Mouse (Mus musculus) retina, adult 2 months (tissue): ENCODE results near the gene Colgalt1.
A peak's percentile ranks its signal among the peaks of the same experiment; 100 is the strongest.

ENCODE experiments used
- DNase-seq: peaks from one replicate; pipeline ENCODE4 v3.0.0-alpha.2; 2012; ENCODE audit warnings: low read depth, low spot score

Gene Colgalt1

GRCm38 (mm10) chr8:71627265-71628099 is 16.7 kb downstream of the Colgalt1 start:
- no peak for DNase-seq

GRCm38 (mm10) chr8:71628396-71629095 is 17.7 kb downstream of the Colgalt1 start:
- DNase-seq, result no peak

DNA sequence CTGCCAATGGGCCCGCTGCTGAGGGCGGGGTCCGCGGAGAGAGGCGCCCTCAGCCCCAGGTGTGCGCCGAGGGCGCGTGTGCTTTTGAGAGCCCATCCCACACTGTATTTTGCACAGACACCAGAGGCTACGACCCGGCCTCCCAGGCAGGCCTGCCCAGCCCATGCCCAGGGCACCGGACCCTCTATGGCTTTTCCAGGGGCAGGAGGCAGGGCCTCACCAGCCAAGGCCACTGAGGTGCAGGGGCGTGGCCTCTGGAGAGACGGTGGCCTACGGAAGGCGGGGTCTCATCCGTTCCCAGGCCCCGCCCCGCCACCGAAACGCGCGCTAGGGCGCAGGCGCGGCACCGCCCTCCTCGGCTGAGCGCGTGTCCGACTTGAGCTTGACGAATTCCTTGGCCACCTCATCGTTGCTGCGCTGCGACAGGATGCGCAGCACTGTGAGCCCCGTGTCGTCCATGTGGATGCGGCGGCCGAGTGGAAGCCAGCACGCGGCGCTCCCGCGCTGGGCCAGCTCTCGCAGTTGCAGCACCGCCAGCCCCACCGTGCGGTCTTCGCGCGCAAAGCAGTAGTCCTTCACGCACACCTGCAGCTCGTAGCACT is 18.4 kb downstream of the Colgalt1 start:
- DNase-seq, result peak; percentile 73

DNA sequence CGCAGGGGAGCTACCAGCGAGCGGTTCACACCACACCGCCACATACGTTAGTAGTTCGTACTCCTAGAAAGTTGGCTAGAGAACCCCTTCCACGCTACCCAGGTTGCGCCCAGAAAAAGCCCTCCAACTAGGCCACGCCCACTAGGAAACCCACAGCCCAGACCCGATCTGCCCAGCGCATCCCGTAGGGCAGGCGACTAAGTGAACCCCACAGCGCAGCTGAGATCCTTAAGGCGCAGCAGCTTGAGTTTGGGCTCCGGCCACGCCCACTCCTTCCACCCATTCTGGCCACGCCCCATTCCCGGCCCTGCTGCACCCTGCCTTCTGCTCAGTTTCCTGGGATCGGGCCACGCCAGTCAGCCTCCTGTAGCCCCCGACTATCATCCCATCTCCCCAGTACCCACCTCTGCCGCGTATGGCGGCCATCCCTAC is 19.0 kb downstream of the Colgalt1 start:
- no peak for DNase-seq

DNA sequence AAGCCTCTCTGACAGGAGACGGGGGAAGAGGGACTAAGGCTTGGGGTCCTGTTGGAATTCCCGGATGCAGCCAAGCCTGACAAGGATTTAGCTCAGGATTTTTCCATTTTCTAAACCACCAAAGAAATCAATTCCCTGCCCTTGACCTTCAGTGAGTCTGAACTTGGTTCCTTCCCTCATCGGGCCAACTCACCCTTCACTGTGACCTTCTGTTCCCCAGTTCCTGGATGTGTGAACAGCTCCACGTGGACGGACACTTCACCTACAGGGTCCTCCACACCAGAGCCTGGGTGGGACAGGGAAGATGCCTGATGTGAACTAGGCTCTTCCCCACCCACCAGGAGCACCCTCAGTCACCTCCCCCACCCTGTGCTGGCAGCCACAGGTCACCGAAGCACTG is 20.0 kb downstream of the Colgalt1 start:
- no peak for DNase-seq

- no peak for DNase-seq
Measured at GRCm38 (mm10) chr8:71631897-71632296, 21.1 kb downstream of the Colgalt1 start.

DNA sequence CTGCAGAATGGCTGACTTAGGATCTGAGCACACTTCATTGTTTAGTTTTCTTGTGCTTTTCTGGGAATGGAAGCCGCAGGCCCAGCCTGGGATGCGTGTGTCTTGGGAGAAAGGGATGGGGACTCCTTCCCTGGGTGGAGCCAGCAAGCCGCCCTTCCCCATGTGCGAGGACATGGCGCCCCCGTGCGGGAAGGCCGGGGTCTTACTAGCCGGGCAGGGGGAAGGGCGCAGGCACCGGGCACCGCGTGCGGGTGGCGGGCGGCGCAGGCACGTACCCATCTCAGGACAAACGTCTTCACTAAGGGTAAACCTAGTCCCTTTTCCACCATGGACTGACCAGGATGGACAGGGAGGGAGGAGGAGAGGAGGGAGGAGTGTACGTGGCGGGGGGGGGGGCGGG is 22.4 kb downstream of the Colgalt1 start:
- DNase-seq, result no peak

DNA sequence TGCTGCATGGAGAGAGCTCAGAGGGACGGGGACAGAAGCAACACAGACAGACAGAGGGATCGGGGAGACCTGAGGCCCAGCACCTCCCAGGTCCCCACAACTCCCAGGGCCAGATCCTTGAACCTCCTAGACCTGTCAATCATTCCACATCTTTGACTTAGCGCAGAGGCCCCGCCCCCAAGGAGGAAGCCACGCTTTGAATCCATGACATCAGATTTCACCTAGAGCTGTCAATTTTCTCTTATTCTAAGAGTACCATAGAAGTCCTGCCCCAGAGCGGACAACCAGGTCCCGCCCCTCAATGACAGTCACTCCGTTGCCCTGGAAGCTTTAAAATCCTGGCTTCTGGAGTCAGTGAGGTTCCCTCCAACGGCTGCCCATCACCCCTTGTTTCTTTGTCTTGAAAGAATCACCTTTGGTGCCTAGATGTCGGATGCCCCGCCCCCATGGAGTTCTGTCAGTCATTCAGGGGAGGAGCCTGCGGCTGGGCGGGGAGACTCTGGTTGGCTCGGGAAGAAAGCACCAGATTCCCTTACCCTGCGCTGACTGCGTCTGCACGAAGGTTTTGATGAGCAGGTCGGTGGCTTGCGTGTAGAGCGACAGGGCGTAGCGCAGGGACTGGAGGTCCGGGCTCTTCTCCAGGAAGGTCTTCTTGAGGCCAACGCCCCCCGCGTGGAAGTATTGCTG is 23.3 kb downstream of the Colgalt1 start:
- DNase-seq, result no peak

- DNase-seq, result no peak
Measured at GRCm38 (mm10) chr8:71637149-71638095, 26.6 kb downstream of the Colgalt1 start.

DNA sequence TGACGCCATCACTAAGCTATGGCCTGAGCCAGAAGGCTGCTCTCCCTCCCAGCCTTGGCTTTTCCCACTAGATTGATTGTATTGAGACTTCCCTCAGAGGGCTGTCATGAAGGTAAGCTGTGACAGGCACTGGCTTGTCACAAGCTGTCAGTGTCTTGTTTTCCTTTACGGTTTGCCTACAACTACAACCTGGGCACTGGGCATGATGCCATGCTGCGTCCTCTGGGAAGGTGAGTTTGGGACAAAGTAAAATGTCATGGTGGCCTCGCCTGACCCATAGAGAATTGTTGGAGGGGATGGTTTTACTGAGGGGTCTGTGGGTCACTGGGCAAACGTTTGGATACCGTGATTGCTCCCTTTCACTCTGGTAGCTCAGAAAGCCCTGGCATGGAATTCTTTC is 27.5 kb downstream of the Colgalt1 start:
- no peak for DNase-seq

GRCm38 (mm10) chr8:71639318-71639717 is 28.5 kb downstream of the Colgalt1 start:
- DNase-seq, result no peak

- no peak for DNase-seq
Measured at GRCm38 (mm10) chr8:71645510-71645909, 34.7 kb downstream of the Colgalt1 start.

- no peak for DNase-seq
Measured at GRCm38 (mm10) chr8:71654600-71654999, 43.8 kb downstream of the Colgalt1 start.

DNA sequence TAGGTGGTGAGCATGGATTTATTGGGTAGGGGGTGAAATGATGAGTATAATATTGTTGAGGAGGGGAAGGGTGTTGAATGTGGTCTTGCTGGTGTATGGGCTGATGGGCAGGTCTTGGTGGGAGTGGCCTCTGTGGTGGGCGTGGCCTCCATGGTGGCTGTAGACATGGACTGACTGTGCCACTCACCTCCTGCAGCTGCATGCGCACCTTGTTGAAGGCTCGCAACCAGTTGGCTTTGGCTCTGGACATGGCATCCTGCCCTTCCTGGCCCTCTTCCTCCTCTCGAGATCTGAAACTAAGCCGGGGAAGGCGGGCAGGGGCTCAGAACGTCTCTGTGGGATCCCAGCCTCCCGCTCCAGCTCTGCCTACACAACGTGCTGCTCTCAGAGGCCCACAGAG is 47.0 kb downstream of the Colgalt1 start:
- DNase-seq, result no peak

DNA sequence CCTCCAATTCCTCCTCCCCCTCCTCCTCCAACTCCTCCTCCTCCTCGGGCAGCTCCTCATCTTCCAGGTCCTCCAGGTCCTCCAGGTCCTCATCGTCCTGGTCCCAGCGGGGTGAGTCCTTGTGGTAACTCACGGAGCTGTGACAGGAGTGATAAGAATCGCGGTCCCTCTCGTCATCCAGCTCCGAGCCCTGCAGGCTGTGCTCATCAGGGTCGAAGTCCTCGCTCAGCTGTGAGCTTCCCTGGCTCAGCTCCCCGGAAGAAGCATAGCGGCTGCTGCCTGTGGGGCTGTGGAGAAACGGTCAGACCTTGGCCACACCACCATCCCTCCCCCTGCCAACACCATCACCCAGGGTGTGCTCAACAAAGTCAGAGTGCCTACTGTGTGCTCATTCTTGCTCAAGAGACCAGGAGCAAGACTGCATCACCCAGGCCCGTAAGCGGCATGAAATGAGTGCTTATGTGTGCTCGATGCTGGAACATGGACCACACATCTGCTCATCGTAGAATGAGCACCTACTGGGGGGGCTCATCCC is 47.8 kb downstream of the Colgalt1 start:
- no peak for DNase-seq

DNA sequence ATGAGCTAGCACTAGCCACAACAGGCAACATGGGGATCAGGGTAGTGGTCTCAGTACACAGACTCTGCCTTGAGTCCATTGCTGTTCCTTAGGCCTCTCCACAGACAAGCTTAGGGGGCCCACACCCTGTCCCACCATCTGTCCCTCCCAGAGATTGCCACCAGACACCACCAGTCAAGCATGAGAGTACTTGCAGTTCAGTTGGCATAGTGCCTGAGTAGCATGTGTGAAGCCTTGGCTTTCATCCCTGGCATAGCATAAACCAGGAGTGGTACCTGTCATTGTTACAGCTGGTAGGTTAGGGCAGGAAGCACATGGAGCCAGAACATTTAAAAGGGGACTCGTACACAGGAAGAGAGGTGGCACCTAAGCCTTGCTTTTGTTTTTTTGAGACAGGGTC is 49.0 kb downstream of the Colgalt1 start:
- no peak for DNase-seq

DNA sequence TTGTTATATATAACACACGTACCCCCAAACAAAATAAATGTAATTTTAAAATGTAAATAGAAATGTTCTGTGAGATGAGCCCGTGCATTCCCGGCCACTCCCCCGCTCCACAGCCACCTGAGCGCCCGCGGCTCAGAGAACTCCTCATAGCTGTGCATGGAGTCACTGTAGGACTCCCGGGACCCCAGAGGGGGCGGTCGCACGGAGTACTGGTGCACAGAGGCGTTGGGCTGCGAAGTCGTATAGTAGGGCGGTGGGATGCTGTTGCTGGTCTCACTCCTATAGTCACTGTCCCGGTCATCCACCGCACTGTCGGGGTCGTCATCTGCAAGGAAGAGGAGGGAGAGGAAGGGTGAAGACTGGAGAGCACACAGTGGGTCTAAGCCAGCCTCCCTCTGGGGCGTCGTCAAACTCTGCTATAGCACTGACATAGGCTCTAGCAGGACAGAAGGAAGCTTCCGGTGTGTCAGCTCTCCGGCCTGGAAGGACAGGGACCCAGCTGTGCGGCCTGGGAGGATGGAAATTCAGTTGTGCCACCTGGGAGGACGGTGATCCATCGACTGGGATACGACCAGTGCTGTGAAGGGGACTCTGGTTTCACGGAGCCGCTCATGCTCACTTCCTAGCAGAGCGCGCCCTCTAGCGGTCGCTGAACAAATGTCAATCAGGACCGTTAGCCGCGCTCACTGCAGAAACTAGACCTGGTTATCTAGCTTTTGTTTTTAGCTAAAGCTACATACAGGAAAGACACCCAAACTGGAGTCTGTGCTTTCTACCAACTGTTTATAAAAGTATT is 49.7 kb downstream of the Colgalt1 start:
- peak; percentile 69 for DNase-seq

DNA sequence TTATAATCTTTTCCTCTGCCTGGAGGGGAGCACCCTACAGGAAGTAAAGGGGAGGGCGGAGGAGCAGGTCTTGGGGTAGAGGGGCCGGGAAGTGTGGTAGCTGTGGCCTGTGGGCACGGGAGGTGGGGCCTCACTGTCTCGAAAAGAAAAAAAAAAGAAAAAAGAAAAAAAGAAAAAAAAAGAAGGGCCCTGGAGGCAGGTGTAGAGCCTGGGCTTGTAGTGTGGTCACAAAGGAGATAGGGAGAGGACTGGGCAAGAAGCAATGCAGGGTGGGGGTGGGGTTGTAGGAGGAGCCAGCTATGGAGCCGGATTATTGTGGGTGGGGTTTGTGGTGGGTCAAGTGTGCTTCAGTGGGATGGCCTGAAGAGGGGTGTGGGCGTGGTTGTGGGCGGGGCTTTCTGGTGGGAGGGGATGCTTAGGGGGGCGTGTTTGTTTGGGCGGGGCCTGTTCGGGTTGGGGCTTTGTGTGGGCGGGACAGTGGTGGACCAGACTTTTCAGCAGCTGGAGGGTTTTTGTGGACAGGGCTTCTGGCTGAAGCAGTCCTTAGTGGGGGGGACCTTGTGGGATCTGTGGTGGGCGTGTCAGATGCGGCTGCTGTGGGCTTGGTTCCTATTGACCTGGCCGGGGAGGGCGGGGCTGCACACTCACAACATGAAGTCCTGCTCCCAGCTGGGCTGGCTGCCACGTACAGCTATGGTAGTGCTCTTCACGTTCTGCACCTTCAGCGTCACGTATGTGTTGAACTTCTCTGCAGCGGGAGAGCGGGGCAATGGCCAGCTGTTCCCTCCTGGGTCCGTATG is 54.7 kb downstream of the Colgalt1 start:
- DNase-seq, result no peak

GRCm38 (mm10) chr8:71666855-71667254 is 56.1 kb downstream of the Colgalt1 start:
- DNase-seq, result no peak
